Mouse (Mus musculus): ENCODE data around the gene Catip.

- TF ChIP-seq POLR2A (IDR thresholded peaks at IDR 0.05; ENCODE audit: borderline replicate concordance, extremely low read depth, low read depth, low read length) (no peak), CTCF (IDR thresholded peaks at IDR 0.05; ENCODE audit: insufficient read depth, low read length) (no peak)
These were observed 30.7 kb upstream of the Catip start for GRCm38 (mm10) chr1:74331046-74331681.

Measured in lung, adult 2 months (tissue).